Mouse (Mus musculus): Measurements from ENCODE around the gene Ebf4.
A peak's percentile ranks its signal among the peaks of the same experiment; 100 is the strongest.

The Ebf4 gene

GRCm38 (mm10) chr2:130294936-130295277, at the start of gene Ebf4:
Gene Ebf4 (plus strand): TSS chr2:130295169.
- peak; percentile 27 for DNase-seq

GRCm38 (mm10) chr2:130246912-130247311, 48.1 kb upstream of the Ebf4 start:
- DNase-seq: peak; percentile 17

GRCm38 (mm10) chr2:130248226-130248625, 46.7 kb upstream of the Ebf4 start:
- DNase-seq: no peak

- no peak for DNase-seq
Measured at GRCm38 (mm10) chr2:130256762-130257161, 38.2 kb upstream of the Ebf4 start.

- no peak for DNase-seq
Measured at GRCm38 (mm10) chr2:130260822-130261221, 34.1 kb upstream of the Ebf4 start.

- no peak for DNase-seq
Measured at GRCm38 (mm10) chr2:130261914-130262313, 33.1 kb upstream of the Ebf4 start.

GRCm38 (mm10) chr2:130262398-130262797, 32.6 kb upstream of the Ebf4 start:
- DNase-seq: no peak

- DNase-seq: no peak
Measured at GRCm38 (mm10) chr2:130265520-130265919, 29.4 kb upstream of the Ebf4 start.

- DNase-seq: no peak
Measured at GRCm38 (mm10) chr2:130268074-130268473, 26.9 kb upstream of the Ebf4 start.

- no peak for DNase-seq
Measured at GRCm38 (mm10) chr2:130273732-130274131, 21.2 kb upstream of the Ebf4 start.

GRCm38 (mm10) chr2:130274149-130274861, 20.7 kb upstream of the Ebf4 start, which contains the start of gene Nop56:
Gene Nop56 (plus strand): TSS chr2:130274430.
- peak; percentile 100 for DNase-seq

GRCm38 (mm10) chr2:130274862-130275261, 20.1 kb upstream of the Ebf4 start:
- DNase-seq: no peak

GRCm38 (mm10) chr2:130275649-130276048, 19.3 kb upstream of the Ebf4 start:
- DNase-seq: no peak

GRCm38 (mm10) chr2:130279600-130280091, 15.3 kb upstream of the Ebf4 start:
- DNase-seq: no peak

- no peak for DNase-seq
Measured at GRCm38 (mm10) chr2:130280224-130280623, 14.7 kb upstream of the Ebf4 start.

- DNase-seq: no peak
Measured at GRCm38 (mm10) chr2:130280818-130281217, 14.2 kb upstream of the Ebf4 start.

GRCm38 (mm10) chr2:130283854-130284654, 10.9 kb upstream of the Ebf4 start, which contains the start of gene Idh3b:
Gene Idh3b (minus strand): TSS chr2:130284547.
- peak; percentile 84 for DNase-seq

- DNase-seq: no peak
Measured at GRCm38 (mm10) chr2:130289086-130289485, 5.9 kb upstream of the Ebf4 start.

- DNase-seq: peak; percentile 74
Measured at GRCm38 (mm10) chr2:130291434-130291833, 3.5 kb upstream of the Ebf4 start.

GRCm38 (mm10) chr2:130293009-130293408, 2.0 kb upstream of the Ebf4 start:
- no peak for DNase-seq

GRCm38 (mm10) chr2:130293486-130293885, 1.5 kb upstream of the Ebf4 start:
- DNase-seq: no peak

GRCm38 (mm10) chr2:130294218-130294935, 592 bp upstream of the Ebf4 start:
- DNase-seq: no peak
